Mouse (Mus musculus): ENCODE measurements around the gene Lce1c.
"Not testable (repeated sequence)": the region's sequence is repeated elsewhere in the genome, so short reads cannot be mapped to it uniquely, and the experiment has no call there.

The Lce1c gene

GRCm38 (mm10) chr3:92678947-92679346 is at the start of gene Lce1c:
Gene Lce1c, plus strand, starts transcription at chr3:92679247.
- DNase-seq (ENCODE audit: low read depth in 2 of 2, low spot score in 2 of 2) = no peak

GRCm38 (mm10) chr3:92637745-92638652 is 41.0 kb upstream of the Lce1c start:
- DNase-seq (ENCODE audit: low read depth in 2 of 2, low spot score in 2 of 2) = no peak

GRCm38 (mm10) chr3:92638653-92638991 is 40.4 kb upstream of the Lce1c start:
- DNase-seq (ENCODE audit: low read depth in 2 of 2, low spot score in 2 of 2) = no peak

- no peak for DNase-seq (ENCODE audit: low read depth in 2 of 2, low spot score in 2 of 2)
These were observed 39.2 kb upstream of the Lce1c start for GRCm38 (mm10) chr3:92639854-92640253.

- DNase-seq (ENCODE audit: low read depth in 2 of 2, low spot score in 2 of 2) = no peak
These were observed 30.8 kb upstream of the Lce1c start, which contains the start of gene Lce1a1 for GRCm38 (mm10) chr3:92648207-92648606. Gene Lce1a1, minus strand, starts transcription at chr3:92648307.

GRCm38 (mm10) chr3:92656826-92657225 is 22.2 kb upstream of the Lce1c start, which contains the start of gene Lce1b:
Gene Lce1b, minus strand, starts transcription at chr3:92656926.
- no peak for DNase-seq (ENCODE audit: low read depth in 2 of 2, low spot score in 2 of 2)

- no peak for DNase-seq (ENCODE audit: low read depth in 2 of 2, low spot score in 2 of 2)
These were observed 8.8 kb upstream of the Lce1c start, which contains the start of gene Lce1a2 for GRCm38 (mm10) chr3:92670215-92670614. Gene Lce1a2, minus strand, starts transcription at chr3:92670315.

GRCm38 (mm10) chr3:92687110-92687509 is 8.1 kb downstream of the Lce1c start, which contains the start of gene Lce1d:
Gene Lce1d, minus strand, starts transcription at chr3:92687210.
- no peak for DNase-seq (ENCODE audit: low read depth in 2 of 2, low spot score in 2 of 2)

- not testable (repeated sequence) for DNase-seq (ENCODE audit: low read depth in 2 of 2, low spot score in 2 of 2)
These were observed 10.1 kb downstream of the Lce1c start for GRCm38 (mm10) chr3:92689154-92689553.

GRCm38 (mm10) chr3:92691688-92692087 is 12.6 kb downstream of the Lce1c start:
- DNase-seq (ENCODE audit: low read depth in 2 of 2, low spot score in 2 of 2) = no peak

- no peak for DNase-seq (ENCODE audit: low read depth in 2 of 2, low spot score in 2 of 2)
These were observed 15.6 kb downstream of the Lce1c start for GRCm38 (mm10) chr3:92694613-92695012.

GRCm38 (mm10) chr3:92708974-92709373 is 29.9 kb downstream of the Lce1c start, which contains the start of gene Lce1e:
Gene Lce1e, minus strand, starts transcription at chr3:92709074.
- no peak for DNase-seq (ENCODE audit: low read depth in 2 of 2, low spot score in 2 of 2)

- DNase-seq (ENCODE audit: low read depth in 2 of 2, low spot score in 2 of 2) = no peak
These were observed 36.1 kb downstream of the Lce1c start for GRCm38 (mm10) chr3:92715122-92715521.

GRCm38 (mm10) chr3:92720250-92720649 is 41.2 kb downstream of the Lce1c start, which contains the start of gene Lce1f:
Gene Lce1f, minus strand, starts transcription at chr3:92720350.
- no peak for DNase-seq (ENCODE audit: low read depth in 2 of 2, low spot score in 2 of 2)

GRCm38 (mm10) chr3:92722631-92723030 is 43.6 kb downstream of the Lce1c start:
- no peak for DNase-seq (ENCODE audit: low read depth in 2 of 2, low spot score in 2 of 2)
